Mouse (Mus musculus): ENCODE data around the gene Olfr220. TPM values are rescaled to one million over a fixed set of nuclear protein-coding genes. Genes with fewer than 3 reads are reported as not detected.
A peak's percentile ranks its signal among the peaks of the same experiment; 100 is the strongest.

The Olfr220 gene
- polyA plus RNA-seq, 1 experiment from 2014 or later: 0.11 TPM

DNA sequence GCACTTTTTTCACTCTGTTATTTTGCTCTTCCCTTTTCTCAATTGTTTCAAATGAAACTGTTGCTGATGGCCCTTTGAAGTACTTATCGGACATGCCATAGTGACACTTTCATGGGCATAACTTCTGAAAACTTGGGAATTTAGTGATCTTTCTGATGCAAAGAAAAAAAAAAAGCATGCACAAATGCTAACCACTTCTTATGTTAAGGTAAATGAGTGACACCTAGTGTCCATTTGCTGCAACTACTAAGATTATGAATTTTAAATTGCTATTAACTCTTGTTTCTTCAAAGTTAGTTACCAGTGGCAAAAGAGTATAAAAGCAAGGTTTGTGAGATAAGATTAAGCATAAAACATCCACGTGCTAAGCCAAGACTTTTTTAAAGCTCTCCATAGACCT, 24.4 kb downstream of the Olfr220 start:
- no peak overlapping the region for H3K9ac ChIP-seq (ENCODE audit: low read depth, low read length)
- H3K36me3 ChIP-seq (ENCODE audit: control insufficient read depth, insufficient read depth, low read length): no peaks in the 10 kb centered on the region
- H3K27ac ChIP-seq (replicated peaks; ENCODE audit: low read depth, low read length): no peak overlapping the region
- H3K27me3 ChIP-seq (replicated peaks; ENCODE audit: control insufficient read depth, insufficient read depth, low read length): no peaks in the 10 kb centered on the region
- H3K9me3 ChIP-seq (ENCODE audit: control insufficient read depth, low read length): no peaks in the 10 kb centered on the region
- H3K4me2 ChIP-seq (ENCODE audit: low read depth, low read length): no peak overlapping the region
- WGBS: 39% methylated on average over 2 of the region's 2 CpGs
- H3K4me3 ChIP-seq (ENCODE audit: low read depth, low read length): no peak overlapping the region
- ATAC-seq (ENCODE audit: low read depth) (no peak), DNase-seq (ENCODE audit: low spot score) (peak; percentile 52)
- H3K4me1 ChIP-seq (ENCODE audit: control insufficient read depth, insufficient read depth, low read length): no peaks in the 10 kb centered on the region

DNA sequence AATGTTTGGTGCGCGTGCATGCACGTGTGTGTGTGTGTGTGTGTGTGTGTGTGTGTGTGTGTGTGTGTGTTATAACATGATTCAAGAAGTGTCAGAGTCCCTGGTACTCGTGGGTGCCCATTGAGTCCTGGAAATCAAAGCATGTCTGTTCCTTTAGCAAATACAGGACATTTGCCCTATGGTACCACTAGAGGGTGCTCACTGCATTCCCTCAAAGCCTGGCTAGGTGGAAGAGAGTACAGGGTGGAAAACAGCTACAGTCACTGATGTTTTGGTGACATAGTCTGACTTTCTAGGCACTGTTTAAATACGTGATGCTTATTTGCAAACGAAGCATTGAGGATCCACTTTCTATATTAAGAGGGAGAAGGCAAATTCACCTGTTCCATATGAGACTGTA, 27.9 kb downstream of the Olfr220 start:
- no peak overlapping the region for H3K9ac ChIP-seq (ENCODE audit: low read depth, low read length)
- no peak overlapping the region for H3K27ac ChIP-seq (replicated peaks; ENCODE audit: low read depth, low read length)
- H3K36me3 ChIP-seq (ENCODE audit: control insufficient read depth, insufficient read depth, low read length): no peaks in the 10 kb centered on the region
- no peaks in the 10 kb centered on the region for H3K4me1 ChIP-seq (ENCODE audit: control insufficient read depth, insufficient read depth, low read length)
- ATAC-seq (ENCODE audit: low read depth) (peak; percentile 57; the same call in 1 of the 2 replicates), DNase-seq (ENCODE audit: low spot score) (peak; percentile 67)
- H3K4me2 ChIP-seq (ENCODE audit: low read depth, low read length): no peak overlapping the region
- H3K4me3 ChIP-seq (ENCODE audit: low read depth, low read length): no peak overlapping the region
- no peaks in the 10 kb centered on the region for H3K9me3 ChIP-seq (ENCODE audit: control insufficient read depth, low read length)
- WGBS: 3% methylated on average over 6 of the region's 6 CpGs
- H3K27me3 ChIP-seq (replicated peaks; ENCODE audit: control insufficient read depth, insufficient read depth, low read length): no peaks in the 10 kb centered on the region

DNA sequence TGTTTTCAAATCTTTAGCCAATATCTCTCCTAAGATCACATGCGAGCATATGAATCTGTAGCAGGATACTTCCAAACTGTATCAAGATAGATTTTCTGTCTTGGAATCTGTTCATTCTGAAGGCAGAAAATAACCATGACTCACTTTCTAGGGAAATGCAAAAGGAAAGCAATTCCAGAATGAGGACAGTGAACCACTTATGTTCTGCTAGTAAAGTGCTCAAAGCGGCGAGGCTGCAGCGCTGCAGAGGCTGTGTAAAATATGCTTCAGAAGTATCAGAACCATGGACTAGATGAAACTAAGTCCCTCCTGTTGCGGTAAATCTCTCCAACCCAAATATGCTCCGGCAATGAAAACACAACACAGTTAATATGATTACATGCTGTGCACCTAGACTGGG, 40.7 kb downstream of the Olfr220 start:
- Histone ChIP-seq H3K27ac (replicated peaks; ENCODE audit: low read depth, low read length) (no peak overlapping the region), H3K4me1 (ENCODE audit: control insufficient read depth, insufficient read depth, low read length) (no peaks in the 10 kb centered on the region), H3K4me2 (ENCODE audit: low read depth, low read length) (no peak overlapping the region), H3K9me3 (ENCODE audit: control insufficient read depth, low read length) (no peaks in the 10 kb centered on the region), H3K27me3 (replicated peaks; ENCODE audit: control insufficient read depth, insufficient read depth, low read length) (no peaks in the 10 kb centered on the region), H3K9ac (ENCODE audit: low read depth, low read length) (no peak overlapping the region), H3K4me3 (ENCODE audit: low read depth, low read length) (no peak overlapping the region), H3K36me3 (ENCODE audit: control insufficient read depth, insufficient read depth, low read length) (no peaks in the 10 kb centered on the region)
- WGBS: 92% methylated on average over 6 of the region's 6 CpGs
- ATAC-seq (ENCODE audit: low read depth) (no peak), DNase-seq (ENCODE audit: low spot score) (no peak)

DNA sequence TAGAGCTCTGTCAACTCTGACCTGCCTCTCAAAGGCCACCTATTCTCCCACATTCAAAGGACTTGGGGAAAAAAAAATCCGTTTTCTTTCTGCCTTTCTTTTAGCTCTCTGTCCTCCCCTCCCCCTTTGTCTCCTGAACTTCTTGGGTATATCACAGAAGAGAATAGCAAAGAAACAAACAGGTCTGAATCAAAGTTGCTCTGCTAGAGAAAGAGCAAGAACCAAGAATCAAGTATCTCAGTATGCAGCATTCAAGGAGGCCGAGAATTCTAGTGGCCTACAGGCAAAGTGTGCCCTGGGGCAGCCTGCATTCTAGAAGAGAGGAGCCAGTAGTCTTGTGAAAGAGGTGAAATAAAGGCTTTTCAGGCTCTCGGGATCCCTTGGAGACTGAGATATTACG, 58.2 kb downstream of the Olfr220 start:
- H3K4me2 ChIP-seq (ENCODE audit: low read depth, low read length): no peak overlapping the region
- ATAC-seq (ENCODE audit: low read depth) (no peak), DNase-seq (ENCODE audit: low spot score) (no peak)
- peaks cover 9% of the 10 kb centered on the region for H3K4me1 ChIP-seq (ENCODE audit: control insufficient read depth, insufficient read depth, low read length)
- no peaks in the 10 kb centered on the region for H3K36me3 ChIP-seq (ENCODE audit: control insufficient read depth, insufficient read depth, low read length)
- H3K4me3 ChIP-seq (ENCODE audit: low read depth, low read length): no peak overlapping the region
- H3K9me3 ChIP-seq (ENCODE audit: control insufficient read depth, low read length): no peaks in the 10 kb centered on the region
- no peak overlapping the region for H3K27ac ChIP-seq (replicated peaks; ENCODE audit: low read depth, low read length)
- 0 out of 2 replicates have a peak, but pooled peaks cover 4% of the 10 kb centered on the region for H3K27me3 ChIP-seq (replicated peaks; ENCODE audit: control insufficient read depth, insufficient read depth, low read length)
- WGBS: 38% methylated on average over 4 of the region's 4 CpGs
- no peak overlapping the region for H3K9ac ChIP-seq (ENCODE audit: low read depth, low read length)

Other genes starting within 250 kb of the Olfr220 start
- 0.18 TPM in 1 of 2 replicates, not detected in the other for gene Olfr419, start 190.0 kb upstream of the Olfr220 start, polyA plus RNA-seq (2014; fragmentation: Nextera tagmentation; extraction: Ambion mirVana)
- not detected in 2 replicates for gene Mptx1, start 111.6 kb upstream of the Olfr220 start, polyA plus RNA-seq (2014; fragmentation: Nextera tagmentation; extraction: Ambion mirVana)
- gene Olfr417, start 77.0 kb upstream of the Olfr220 start, polyA plus RNA-seq (2014; fragmentation: Nextera tagmentation; extraction: Ambion mirVana): not detected in 2 replicates
- gene Olfr248, start 51.0 kb upstream of the Olfr220 start, polyA plus RNA-seq (2014; fragmentation: Nextera tagmentation; extraction: Ambion mirVana): not detected in 2 replicates
- gene Olfr414, start 18.0 kb upstream of the Olfr220 start, polyA plus RNA-seq (2014; fragmentation: Nextera tagmentation; extraction: Ambion mirVana): 0.36 TPM in 1 of 2 replicates, not detected in the other
- gene Fmn2, start 59.7 kb downstream of the Olfr220 start, polyA plus RNA-seq (2014; fragmentation: Nextera tagmentation; extraction: Ambion mirVana): 1.3 and 1.5 TPM in 2 replicates